Mouse (Mus musculus) G1E (cell line): ENCODE measurements at regions not wholly inside any gene's neighbourhood (a gene's known extent, or its start where the extent isn't known, plus 50 kb on each side); places are given as distances from the start of the nearest gene placed in this dataset.

Experiments
- ATAC-seq: 2 replicates; pipeline ENCODE4 v1.8.0; 2016; ENCODE audit warnings: mild to moderate bottlenecking; ENCODE audit not compliant: insufficient number of reproducible peaks, poor library complexity, low FRiP score, severe bottlenecking; ENCODE audit errors: extremely low read depth
- DNase-seq: peaks from one replicate; pipeline ENCODE4 v3.0.0; 2012; ENCODE audit warnings: low spot score
- H3K27me3 ChIP-seq: 2 replicates; pipeline ENCODE4 v1.6.1; 2012; ENCODE audit warnings: mild to moderate bottlenecking, low read length, inconsistent platforms; ENCODE audit not compliant: insufficient read depth
- H3K36me3 ChIP-seq: replicated peaks from 2 replicates; pipeline ENCODE3; 2012; ENCODE audit warnings: mild to moderate bottlenecking, inconsistent platforms
- H3K4me1 ChIP-seq: 2 replicates; pipeline ENCODE4 v1.6.1; 2012; ENCODE audit warnings: low read depth, low read length, inconsistent platforms, mixed read lengths; ENCODE audit not compliant: insufficient read depth
- H3K4me3 ChIP-seq: 2 replicates; pipeline ENCODE4 v1.5.1; 2012; ENCODE audit warnings: low read depth, mild to moderate bottlenecking, inconsistent platforms, low read length, moderate library complexity, mixed read lengths
- H3K9me3 ChIP-seq: replicated peaks from 2 replicates; pipeline ENCODE4 v1.6.1; 2012; ENCODE audit warnings: inconsistent platforms
- CTCF ChIP-seq: IDR thresholded peaks from 2 replicates; pipeline ENCODE4 v1.5.1; 2012; ENCODE audit warnings: low read depth, low read length, inconsistent platforms, mixed read lengths
- GATA1 ChIP-seq: IDR thresholded peaks from 2 replicates; pipeline ENCODE4 v1.6.1; 2012; ENCODE audit warnings: borderline replicate concordance, low read length, inconsistent platforms, mixed read lengths
- GATA2 ChIP-seq: IDR thresholded peaks from 2 replicates; pipeline ENCODE4 v1.6.1; 2012; ENCODE audit warnings: low read depth, low read length, inconsistent platforms, borderline replicate concordance
- POLR2AphosphoS5 ChIP-seq: IDR thresholded peaks from 2 replicates; pipeline ENCODE4 v1.6.1; 2012; ENCODE audit warnings: low read depth, low read length, inconsistent platforms; ENCODE audit not compliant: insufficient replicate concordance
- TAL1 ChIP-seq: conservative IDR thresholded peaks from 2 replicates; pipeline ENCODE4 v1.6.1; 2012; ENCODE audit warnings: low read depth, low read length, inconsistent platforms, mixed read lengths

DNA sequence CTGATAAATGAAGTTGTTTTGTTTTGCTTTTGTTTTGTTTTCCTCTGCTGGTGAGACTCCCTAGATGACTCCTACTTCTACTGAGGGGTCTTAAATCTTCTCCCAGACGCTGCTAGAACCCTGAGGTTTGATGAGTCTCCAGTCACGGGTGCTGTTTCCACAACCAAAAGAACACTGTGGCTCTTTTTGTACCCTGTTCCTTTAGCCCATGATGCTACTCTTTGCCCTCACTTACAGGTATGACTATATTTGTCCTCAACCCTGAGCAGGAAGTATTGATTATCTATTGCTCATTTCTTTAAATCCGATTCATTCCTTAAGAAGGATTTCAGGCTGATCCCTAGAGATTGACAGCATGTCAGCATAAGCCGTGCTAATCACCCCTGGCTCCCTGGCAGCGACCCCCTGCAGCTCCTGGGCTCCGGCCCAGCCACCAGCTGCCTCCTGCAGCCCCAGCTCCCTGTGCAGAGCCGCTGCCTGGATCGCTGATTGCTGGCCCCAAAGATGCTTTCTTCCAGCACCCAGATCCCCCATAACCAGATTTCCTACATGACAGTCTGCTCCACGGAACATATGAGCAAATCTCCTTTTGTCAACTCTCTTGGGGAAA, 163.7 kb upstream of the Sox2 start:
- Histone ChIP-seq H3K4me3 (no peak overlapping the region), H3K36me3 (no peaks in the 10 kb centered on the region), H3K27me3 (no peaks in the 10 kb centered on the region), H3K9me3 (peaks cover 6% of the 10 kb centered on the region; the same call in 1 of the 2 replicates), H3K4me1 (no peaks in the 10 kb centered on the region)
- ATAC-seq (no peak), DNase-seq (no peak)
- TF ChIP-seq POLR2AphosphoS5 (no peak), GATA2 (no peak), GATA1 (no peak), CTCF (no peak), TAL1 (no peak)

DNA sequence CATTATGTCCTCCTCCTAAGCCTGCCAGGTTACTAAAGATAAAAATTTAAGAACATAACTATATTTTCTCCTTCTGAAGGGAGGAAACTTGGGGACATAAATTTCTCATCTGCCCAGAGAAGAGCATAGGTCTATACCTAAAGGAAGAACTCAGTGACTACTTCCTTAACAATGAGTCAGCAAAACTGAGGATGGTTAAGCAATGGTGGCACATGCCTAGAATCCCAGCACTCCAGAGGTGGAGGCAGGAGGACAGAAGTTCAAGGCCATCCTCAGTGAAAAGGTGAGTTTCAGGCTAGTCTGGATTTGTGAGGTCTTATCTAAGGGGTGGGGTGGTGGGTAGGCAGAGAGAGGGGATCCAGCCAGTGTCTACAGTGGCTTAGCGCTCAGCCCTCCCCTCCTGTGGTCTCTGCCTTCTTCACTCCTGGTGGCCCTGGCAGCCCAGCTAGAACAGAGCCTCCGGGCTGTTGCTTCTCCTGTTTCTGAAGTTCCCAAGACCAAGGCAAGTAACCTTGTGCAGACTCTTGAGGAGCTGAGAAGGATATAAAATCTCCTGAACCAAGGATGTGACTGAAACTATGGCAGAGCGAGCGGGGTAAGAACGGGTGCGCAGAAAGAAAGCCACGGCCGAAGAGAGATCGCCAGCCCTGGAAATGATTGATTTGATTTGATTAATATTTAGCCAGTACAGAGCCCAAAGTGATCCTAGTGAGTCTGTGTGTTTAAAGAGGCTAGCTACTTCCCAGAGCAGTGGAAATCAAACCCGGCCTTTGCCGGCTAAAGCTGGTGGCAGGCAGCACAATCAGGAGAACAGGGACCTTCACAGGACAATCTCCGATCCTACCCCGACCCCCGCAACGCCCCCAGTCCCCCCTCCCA, 164.6 kb upstream of the Sox2 start:
- Histone ChIP-seq H3K36me3 (no peaks in the 10 kb centered on the region), H3K9me3 (peaks cover 8% of the 10 kb centered on the region; the same call in 1 of the 2 replicates), H3K4me1 (no peaks in the 10 kb centered on the region), H3K27me3 (no peaks in the 10 kb centered on the region), H3K4me3 (no peak overlapping the region)
- DNase-seq (no peak), ATAC-seq (no peak)
- no peak for TF ChIP-seq CTCF
- no peak for TF ChIP-seq GATA2

DNA sequence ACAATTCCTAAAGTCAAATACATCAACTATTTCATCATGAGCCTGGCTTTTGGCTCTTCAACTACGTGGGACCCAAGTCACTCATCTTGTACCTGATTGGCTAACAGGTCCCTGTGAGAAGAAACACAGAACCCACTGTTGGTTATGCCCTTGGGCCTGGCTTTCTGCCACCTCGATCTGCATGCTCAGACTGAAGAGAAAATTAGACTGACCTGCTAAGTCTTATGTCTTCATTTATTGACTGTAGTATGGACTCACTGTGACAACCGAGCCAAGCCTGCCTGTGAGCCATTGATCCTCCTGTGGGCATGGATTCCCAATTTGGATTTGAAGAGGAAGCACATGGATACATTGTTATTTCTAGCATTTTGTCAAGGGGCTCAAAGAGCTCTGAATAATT, 166.3 kb upstream of the Sox2 start:
- DNase-seq = no peak
- TF ChIP-seq CTCF (no peak), GATA1 (no peak), TAL1 (no peak), GATA2 (no peak), POLR2AphosphoS5 (no peak)
- Histone ChIP-seq H3K4me1 (no peaks in the 10 kb centered on the region), H3K9me3 (peaks cover 6% of the 10 kb centered on the region; the same call in 1 of the 2 replicates), H3K4me3 (no peak overlapping the region), H3K36me3 (no peaks in the 10 kb centered on the region), H3K27me3 (no peaks in the 10 kb centered on the region)
- ATAC-seq = no peak

DNA sequence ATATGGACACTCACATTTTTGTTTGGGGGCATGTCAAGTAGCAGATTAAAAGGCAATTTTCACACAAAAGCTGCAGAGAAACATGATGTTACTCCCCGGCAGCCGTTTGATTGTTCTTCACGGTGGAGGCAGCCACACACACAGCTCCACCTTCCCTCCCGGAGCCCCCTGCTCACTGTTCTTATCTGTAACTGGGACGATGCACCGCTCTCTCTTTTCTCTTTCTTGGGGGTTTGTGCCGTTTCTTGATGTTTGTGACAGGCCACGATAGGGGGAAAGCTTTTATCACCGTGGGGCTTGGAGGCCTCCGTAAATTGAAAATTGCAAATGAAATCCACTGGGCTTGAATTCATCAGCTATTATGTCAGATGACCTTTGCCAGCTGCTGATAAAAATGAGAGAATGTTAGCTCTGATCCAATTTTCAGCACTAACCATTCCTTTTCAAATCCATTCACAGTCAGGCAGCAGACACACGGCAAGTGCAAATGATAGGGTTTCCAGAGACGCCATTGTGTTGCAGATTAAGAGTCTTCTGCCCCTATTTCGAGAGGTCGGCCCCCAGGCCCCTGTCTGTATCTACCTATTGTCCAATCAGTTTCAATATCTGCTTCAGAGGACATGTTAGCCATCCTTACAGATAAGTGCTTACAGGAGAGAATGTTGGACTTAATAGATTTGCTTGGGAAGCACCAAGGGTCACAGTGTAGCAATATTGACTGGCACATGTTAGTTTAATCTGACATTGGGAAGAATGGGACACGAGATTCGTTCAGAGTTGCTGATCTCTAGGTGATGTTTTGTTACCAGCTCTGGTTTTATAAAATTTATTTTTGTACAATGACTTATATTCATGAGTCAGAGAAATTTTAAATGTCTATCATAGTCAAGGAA, 168.1 kb upstream of the Sox2 start:
- no peaks in the 10 kb centered on the region for H3K36me3 ChIP-seq
- no peaks in the 10 kb centered on the region for H3K4me1 ChIP-seq
- DNase-seq (no peak), ATAC-seq (no peak)
- no peak for TF ChIP-seq POLR2AphosphoS5
- TF ChIP-seq CTCF = no peak
- no peak for TF ChIP-seq TAL1
- no peak for TF ChIP-seq GATA2
- TF ChIP-seq GATA1 = no peak
- no peaks in the 10 kb centered on the region for H3K27me3 ChIP-seq
- H3K9me3 ChIP-seq = peaks cover 7% of the 10 kb centered on the region; the same call in 1 of the 2 replicates
- H3K4me3 ChIP-seq = no peak overlapping the region

DNA sequence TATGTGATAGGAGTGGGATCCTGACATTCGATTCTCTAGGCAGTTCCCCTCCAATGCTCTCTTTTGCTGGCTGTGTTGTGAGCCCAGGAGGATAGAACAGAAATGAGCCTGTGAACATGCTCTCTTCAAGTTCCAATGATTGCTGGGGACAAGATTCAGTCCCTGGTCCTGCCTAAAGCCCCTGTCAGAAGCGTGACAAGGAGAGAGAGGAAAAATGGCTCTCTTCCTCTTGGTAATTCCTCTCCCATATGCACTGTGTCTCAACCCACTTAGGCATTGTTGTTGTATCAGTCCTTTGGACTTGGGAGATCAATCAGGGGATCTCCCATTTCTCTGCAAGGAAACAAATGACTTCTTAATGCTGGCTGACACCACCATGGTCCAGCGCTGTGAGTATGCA, 168.9 kb upstream of the Sox2 start:
- H3K4me3 ChIP-seq = no peak overlapping the region
- H3K36me3 ChIP-seq = no peaks in the 10 kb centered on the region
- H3K4me1 ChIP-seq = no peaks in the 10 kb centered on the region
- no peak for TF ChIP-seq GATA1
- no peak for TF ChIP-seq CTCF
- TF ChIP-seq GATA2 = no peak
- TF ChIP-seq TAL1 = no peak
- no peak for TF ChIP-seq POLR2AphosphoS5
- no peak for ATAC-seq
- no peaks in the 10 kb centered on the region for H3K27me3 ChIP-seq
- no peak for DNase-seq
- peaks cover 7% of the 10 kb centered on the region; the same call in 1 of the 2 replicates for H3K9me3 ChIP-seq

DNA sequence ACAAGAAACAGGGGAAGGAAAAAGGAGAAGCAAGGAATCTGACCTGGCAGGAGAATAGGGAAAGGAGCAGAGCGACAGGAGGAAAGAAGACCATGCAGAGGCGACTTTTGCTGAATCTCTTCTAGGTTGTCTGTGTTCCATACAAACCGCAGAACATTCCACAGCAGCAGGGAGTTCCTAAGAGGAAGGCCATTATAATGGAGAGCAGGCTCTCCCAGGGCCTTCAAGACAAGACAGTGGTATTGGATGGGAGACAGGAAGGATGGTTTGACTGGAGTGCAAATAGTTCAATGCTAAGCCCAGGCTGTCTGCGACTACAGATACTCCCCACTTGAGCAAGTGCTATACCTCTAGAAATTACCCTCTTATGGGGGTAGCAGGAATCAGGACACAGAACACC, 176.1 kb upstream of the Sox2 start:
- no peaks in the 10 kb centered on the region for H3K27me3 ChIP-seq
- TF ChIP-seq TAL1 (no peak), GATA1 (no peak), GATA2 (no peak), CTCF (no peak)
- DNase-seq = no peak

More for the DNA sequence above, 176.1 kb upstream of the Sox2 start:
- Histone ChIP-seq H3K9me3 (0 out of 2 replicates have a peak, but pooled peaks cover 1% of the 10 kb centered on the region), H3K4me1 (no peaks in the 10 kb centered on the region), H3K36me3 (no peaks in the 10 kb centered on the region), H3K4me3 (no peak overlapping the region)
- no peak for ATAC-seq
